Mouse (Mus musculus) C2C12 (cell line): ENCODE measurements around the gene Ube2z. TPM values are rescaled to one million over a fixed set of nuclear protein-coding genes. Genes with fewer than 3 reads are reported as not detected.

Source experiments
- H3K27me3 ChIP-seq: one replicate; pipeline ENCODE4 v1.6.1; 2011; ENCODE audit not compliant: control insufficient read depth, insufficient read depth, insufficient read length
- H3K36me3 ChIP-seq: one replicate; pipeline ENCODE4 v1.6.1; 2011; ENCODE audit not compliant: control insufficient read depth, insufficient read depth
- H3K4me3 ChIP-seq: one replicate; pipeline ENCODE4 v1.5.1; 2011; ENCODE audit warnings: mild to moderate bottlenecking, control low read depth; ENCODE audit not compliant: poor library complexity, insufficient read depth, severe bottlenecking
- H3K79me2 ChIP-seq: one replicate; pipeline ENCODE4 v1.6.1; 2011; ENCODE audit not compliant: control insufficient read depth, insufficient read depth
- H3K79me3 ChIP-seq: one replicate; pipeline ENCODE4 v1.6.1; 2011; ENCODE audit warnings: low read depth, control low read depth
- H3ac ChIP-seq: one replicate; pipeline ENCODE3; 2011; ENCODE audit warnings: low read depth; ENCODE audit not compliant: control insufficient read depth, insufficient read length
- CEBPB ChIP-seq: IDR thresholded peaks from one replicate; pipeline ENCODE4 v1.6.1; 2011; ENCODE audit warnings: low read depth, mild to moderate bottlenecking, control low read depth, moderate library complexity
- CTCF ChIP-seq: IDR thresholded peaks from one replicate; pipeline ENCODE4 v1.5.1; 2011; ENCODE audit not compliant: control insufficient read depth, insufficient read depth, insufficient read length
- FOSL1 ChIP-seq: IDR thresholded peaks from one replicate; pipeline ENCODE4 v1.8.0; 2011; ENCODE audit warnings: mild to moderate bottlenecking, low read length; ENCODE audit not compliant: poor library complexity, insufficient read depth, severe bottlenecking
- MAX ChIP-seq: IDR thresholded peaks from one replicate; pipeline ENCODE4 v1.6.1; 2011; ENCODE audit warnings: mild to moderate bottlenecking, control low read depth
- MYOD1 ChIP-seq: IDR thresholded peaks from one replicate; pipeline ENCODE4 v1.6.1; 2011; ENCODE audit warnings: low read depth; ENCODE audit not compliant: control insufficient read depth, insufficient read length
- MYOG ChIP-seq: IDR thresholded peaks from one replicate; pipeline ENCODE4 v1.6.1; 2011; ENCODE audit not compliant: control insufficient read depth, insufficient read length; ENCODE audit errors: extremely low read depth
- USF1 ChIP-seq: IDR thresholded peaks from one replicate; pipeline ENCODE4 v1.6.1; 2011; ENCODE audit warnings: low read depth, mild to moderate bottlenecking, control low read depth, moderate library complexity
- polyA plus RNA-seq: library from polyadenylated mRNA; unstranded; fragments of >200 nt; fragmentation: generic; extraction: Trizol; gene quantifications from one replicate; pipeline ENCODE4 v1.2.1, GENCODE M21; 2012; ENCODE audit warnings: missing spikeins

Gene Ube2z
- polyA plus RNA-seq, 1 experiment, result 73.0 TPM

DNA sequence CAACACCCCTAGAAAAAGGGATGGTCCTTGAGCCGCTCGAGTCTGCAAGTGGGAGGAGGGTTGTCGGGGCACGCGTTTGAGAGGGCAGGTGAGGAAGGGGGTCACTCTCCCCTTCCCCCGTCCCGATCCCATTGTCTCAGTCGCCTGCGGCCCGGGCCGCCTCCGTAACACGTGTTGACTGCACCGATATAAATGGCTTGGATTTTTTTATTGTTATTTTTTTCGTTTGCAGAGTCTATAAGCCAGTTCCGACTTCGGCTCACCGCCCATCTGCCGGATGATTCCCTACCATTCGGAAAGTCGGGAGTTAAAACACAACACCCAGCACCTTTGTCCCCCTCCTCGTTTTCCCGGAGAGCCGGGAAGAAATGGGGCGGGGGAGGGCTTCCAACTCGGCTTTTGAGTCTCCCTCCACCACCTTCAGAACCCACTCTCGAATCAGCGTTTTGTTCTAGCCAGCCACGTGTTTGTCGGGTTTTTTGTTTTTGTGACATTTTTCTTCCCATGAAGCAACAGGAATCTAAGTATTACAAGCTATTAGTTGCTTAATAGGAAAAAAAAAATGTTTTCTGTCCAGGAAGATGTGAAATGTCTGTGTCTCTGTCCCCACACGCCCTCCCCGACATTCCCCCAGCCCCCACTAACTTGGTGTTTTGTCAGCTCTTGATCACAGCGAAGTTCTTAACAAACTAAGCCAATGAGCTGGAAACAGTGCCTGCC lies 57.5 kb downstream of the Ube2z start:
- Histone ChIP-seq H3K79me3 (no peaks in the 10 kb centered on the region), H3K27me3 (peaks cover 31% of the 10 kb centered on the region), H3ac (no peak overlapping the region), H3K4me3 (no peak overlapping the region), H3K79me2 (no peaks in the 10 kb centered on the region), H3K36me3 (no peaks in the 10 kb centered on the region)
- TF ChIP-seq FOSL1, result no peak

DNA sequence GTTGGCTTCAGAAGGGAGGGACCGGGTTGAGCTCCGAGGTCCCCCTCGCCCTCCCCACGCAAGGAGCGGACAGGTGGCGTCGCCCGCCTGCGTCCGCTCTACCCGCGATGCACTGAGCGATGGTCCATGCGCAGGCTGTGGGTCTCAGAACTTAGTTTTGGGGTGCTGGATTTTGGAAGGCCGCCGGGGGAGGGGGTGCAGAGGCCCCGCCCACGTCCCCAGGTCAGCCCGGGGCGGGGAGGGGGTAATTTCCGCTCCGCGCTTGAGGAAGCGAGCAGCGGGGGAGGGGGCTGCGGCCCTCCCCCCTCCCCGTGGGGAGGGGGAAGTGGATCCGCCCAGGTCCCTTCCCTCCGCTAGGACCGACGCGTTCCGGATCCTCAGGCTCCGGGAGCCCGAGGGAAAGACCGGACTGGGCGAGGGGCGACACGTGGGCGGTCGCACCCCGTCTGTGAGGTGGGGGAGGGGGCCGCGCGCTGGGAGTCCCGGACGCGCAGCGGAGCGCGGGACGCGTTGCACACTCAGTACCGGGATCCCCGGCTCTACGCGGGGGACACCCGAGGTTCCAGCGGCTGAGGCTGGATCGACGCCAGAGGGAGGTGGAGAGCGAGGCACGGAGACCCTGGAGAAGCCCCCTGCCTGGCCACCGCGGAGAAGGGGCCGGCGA lies 58.2 kb downstream of the Ube2z start:
- Histone ChIP-seq H3K79me2 (no peaks in the 10 kb centered on the region), H3K79me3 (no peaks in the 10 kb centered on the region), H3K4me3 (no peak overlapping the region), H3ac (no peak overlapping the region), H3K36me3 (no peaks in the 10 kb centered on the region), H3K27me3 (peaks cover 27% of the 10 kb centered on the region)
- TF ChIP-seq CTCF (no peak), MAX (no peak), MYOD1 (no peak), FOSL1 (no peak), CEBPB (no peak), MYOG (no peak), USF1 (no peak)

DNA sequence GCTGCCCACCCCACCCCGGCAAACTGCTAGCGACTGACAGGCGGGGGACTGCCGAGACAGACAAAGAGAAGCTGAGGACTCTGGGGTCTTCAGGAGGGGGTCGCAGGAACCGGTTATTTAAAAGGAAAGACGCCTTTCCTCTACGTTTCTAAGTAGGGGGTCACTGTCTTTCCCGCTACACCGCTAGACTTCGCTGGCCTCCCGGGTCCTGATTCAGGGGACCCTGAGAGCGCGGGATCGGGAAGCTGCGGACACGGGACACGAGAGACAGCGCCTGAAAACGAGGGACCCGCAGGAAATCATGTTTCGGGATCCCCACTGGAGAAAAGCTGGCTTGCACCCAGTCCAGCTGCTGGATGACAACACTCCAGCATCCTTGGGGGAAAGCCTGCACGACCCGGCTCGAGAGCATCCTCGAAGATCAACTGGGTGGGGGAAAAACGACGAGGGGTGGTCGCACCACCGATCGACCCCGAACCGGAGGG lies 58.8 kb downstream of the Ube2z start:
- Histone ChIP-seq H3ac (no peak overlapping the region), H3K79me2 (no peaks in the 10 kb centered on the region), H3K4me3 (no peak overlapping the region), H3K27me3 (peaks cover 28% of the 10 kb centered on the region), H3K79me3 (no peaks in the 10 kb centered on the region), H3K36me3 (no peaks in the 10 kb centered on the region)
- TF ChIP-seq CEBPB, result no peak
- no peak for TF ChIP-seq USF1
- no peak for TF ChIP-seq MYOD1
- no peak for TF ChIP-seq MAX
- no peak for TF ChIP-seq CTCF
- TF ChIP-seq MYOG, result no peak
- TF ChIP-seq FOSL1, result no peak

DNA sequence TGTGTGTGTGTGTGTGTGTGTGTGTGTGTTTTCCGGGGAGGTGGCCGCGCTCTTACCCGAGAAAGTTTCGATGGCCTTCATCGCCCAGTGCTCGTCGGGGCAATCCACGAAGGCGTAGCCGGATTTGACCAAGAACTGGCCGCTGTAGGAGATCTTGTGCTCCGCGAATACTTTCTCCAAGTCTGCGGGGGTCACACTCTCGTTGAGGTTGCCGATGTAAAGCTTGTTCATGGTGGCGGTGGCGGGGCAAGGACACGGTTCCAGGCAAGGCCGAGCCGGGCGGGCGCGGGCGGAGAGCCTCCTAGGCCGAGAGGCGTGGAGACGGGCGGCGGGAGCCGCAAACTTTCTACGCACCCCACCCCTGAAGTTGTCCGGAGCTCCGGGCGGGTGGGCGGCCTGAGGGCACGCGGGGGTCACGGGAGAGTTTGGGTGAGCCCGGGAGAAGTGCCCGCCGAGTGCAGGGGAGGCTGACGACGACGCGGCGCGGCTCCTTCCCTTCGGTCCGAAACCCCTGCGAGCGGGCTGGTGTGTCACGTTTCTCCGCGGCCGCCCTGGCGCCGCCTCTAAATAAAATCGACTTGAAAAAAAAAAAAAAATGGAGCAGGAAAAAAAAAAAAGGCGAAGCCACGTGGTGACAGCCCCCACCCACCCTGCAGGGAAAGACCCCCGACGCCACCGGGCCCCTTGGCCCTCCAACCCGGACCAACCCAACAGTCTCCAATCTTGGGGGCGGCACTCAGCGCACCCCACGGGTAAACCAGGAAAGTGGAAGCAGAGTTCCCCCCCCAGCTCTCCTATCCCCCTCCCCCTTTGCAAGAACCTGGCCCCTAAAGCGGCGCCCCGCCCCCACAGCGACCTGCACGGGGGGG lies 59.6 kb downstream of the Ube2z start, which contains the start of gene Igf2bp1:
Gene Igf2bp1, minus strand, starts transcription at position 538 of the 869 bp plus-strand sequence.
- H3K79me3 ChIP-seq, result no peaks in the 10 kb centered on the region
- H3K79me2 ChIP-seq, result no peaks in the 10 kb centered on the region
- no peaks in the 10 kb centered on the region for H3K36me3 ChIP-seq
- peaks cover 32% of the 10 kb centered on the region for H3K27me3 ChIP-seq
- no peak for TF ChIP-seq FOSL1
- no peak for TF ChIP-seq USF1
- TF ChIP-seq CTCF, result no peak
- no peak for TF ChIP-seq MYOD1
- TF ChIP-seq MAX, result no peak
- TF ChIP-seq CEBPB, result no peak
- TF ChIP-seq MYOG, result no peak
- no peak within 1 kb of the TSS for H3ac ChIP-seq
- H3K4me3 ChIP-seq, result no peak within 1 kb of the TSS

DNA sequence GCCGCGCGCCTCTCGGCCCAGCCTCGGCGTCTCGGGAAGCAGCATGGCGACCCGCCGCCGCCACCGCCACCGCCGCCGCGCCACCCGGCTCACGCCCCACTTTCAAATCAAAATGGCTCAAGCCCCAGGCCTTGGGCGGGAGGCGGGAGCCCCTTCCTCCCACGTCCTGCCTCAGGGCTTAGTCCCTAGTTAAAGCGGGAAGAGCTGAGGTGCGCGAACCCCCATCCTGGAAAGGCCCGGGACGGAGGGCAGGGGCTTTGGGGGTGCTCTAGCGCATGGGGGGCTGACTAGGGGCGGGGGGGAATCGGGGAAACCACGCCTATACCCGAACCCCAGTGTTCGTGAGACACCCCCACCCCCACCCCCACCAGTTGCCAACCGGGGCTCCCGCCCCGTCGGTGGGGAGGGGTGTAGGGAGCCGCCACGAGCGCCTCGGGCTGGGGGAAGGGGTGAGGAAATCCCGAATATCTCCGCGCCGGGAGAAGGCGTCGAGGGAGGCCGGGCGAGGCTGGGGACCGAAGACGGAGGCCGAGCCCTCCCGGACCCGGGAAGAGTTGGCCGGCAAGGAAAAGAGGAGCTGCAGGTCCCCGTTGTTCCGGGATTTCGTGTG lies 60.3 kb downstream of the Ube2z start:
- no peaks in the 10 kb centered on the region for H3K79me2 ChIP-seq
- H3K79me3 ChIP-seq, result no peaks in the 10 kb centered on the region
- H3ac ChIP-seq, result no peak overlapping the region
- H3K36me3 ChIP-seq, result no peaks in the 10 kb centered on the region
- TF ChIP-seq CTCF (no peak), CEBPB (no peak), MAX (no peak), FOSL1 (no peak), USF1 (no peak), MYOG (no peak), MYOD1 (no peak)
- H3K4me3 ChIP-seq, result no peak overlapping the region
- peaks cover 34% of the 10 kb centered on the region for H3K27me3 ChIP-seq
